Mouse (Mus musculus) testis, adult 2 months (tissue): ENCODE results near the gene Upk3bl.

Source experiments
- CTCF ChIP-seq: fragments of 200-500 bp; IDR thresholded peaks from 2 replicates; pipeline ENCODE4 v1.5.1; 2012; ENCODE audit warnings: low read depth, mild to moderate bottlenecking, inconsistent platforms, low read length, moderate library complexity; ENCODE audit not compliant: control insufficient read depth, insufficient read depth, insufficient replicate concordance
- POLR2A ChIP-seq: fragments of 200-500 bp; IDR thresholded peaks from 2 replicates; pipeline ENCODE4 v1.6.1; 2012; ENCODE audit warnings: low read depth, mild to moderate bottlenecking, inconsistent platforms, low read length, moderate library complexity; ENCODE audit not compliant: control insufficient read depth

DNA sequence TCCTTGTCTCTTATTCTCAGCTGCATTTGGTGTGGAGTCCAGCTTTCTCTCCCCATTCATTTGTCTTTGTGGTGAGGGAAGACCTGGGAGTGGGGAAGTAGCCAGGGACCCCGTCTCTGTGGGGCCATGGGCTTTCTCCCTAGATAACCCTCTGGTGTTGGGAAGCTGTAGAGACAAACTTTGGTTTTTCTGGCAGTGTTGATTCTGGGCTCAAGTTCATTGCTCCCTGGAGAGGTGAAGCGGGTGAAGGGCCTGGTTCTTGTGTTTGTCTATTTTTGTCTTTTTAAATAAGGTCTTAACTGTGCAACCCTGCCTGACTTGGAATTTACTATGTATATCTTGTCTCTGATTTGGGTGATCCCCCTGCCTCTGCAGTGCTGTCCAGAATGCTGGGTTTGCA is 35.6 kb upstream of the Upk3bl start:
- TF ChIP-seq CTCF (no peak), POLR2A (no peak)
